Mouse (Mus musculus) lung, adult 2 months (tissue): ENCODE data around the gene Uck2. TPM values are rescaled to one million over a fixed set of nuclear protein-coding genes. Genes with fewer than 3 reads are reported as not detected.

Experiments used
- DNase-seq: peaks from one replicate; pipeline ENCODE4 v3.0.0; 2022
- H3K4me1 ChIP-seq: fragments of 200-500 bp; 2 replicates; pipeline ENCODE4 v1.6.1; 2011; ENCODE audit warnings: low read length; ENCODE audit not compliant: control insufficient read depth, insufficient read depth
- H3K4me3 ChIP-seq: fragments of 200-500 bp; replicated peaks from 2 replicates; pipeline ENCODE3; 2011; ENCODE audit warnings: low read depth, mild to moderate bottlenecking, control low read depth, low read length; ENCODE audit errors: extremely low read depth
- CTCF ChIP-seq: fragments of 200-500 bp; IDR thresholded peaks from 2 replicates; pipeline ENCODE4 v1.5.1; 2011; ENCODE audit warnings: mild to moderate bottlenecking, low read length, control low read depth; ENCODE audit not compliant: insufficient read depth
- POLR2A ChIP-seq: fragments of 200-500 bp; IDR thresholded peaks from 2 replicates; pipeline ENCODE4 v1.6.1; 2011; ENCODE audit warnings: low read depth, mild to moderate bottlenecking, control low read depth, low read length, borderline replicate concordance; ENCODE audit errors: extremely low read depth
- WGBS: fragments of 180-500 bp; shearing (Covaris S2); methylation state at CpG from one replicate; pipeline ENCODE4 v1.1.7; 2018; 5-methylcytosine and 5-hydroxymethylcytosine counted together
- polyA plus RNA-seq: library from polyadenylated mRNA; depleted of rRNA; stranded (reverse); fragments of >200 nt; gene quantifications from 2 replicates; pipeline ENCODE4 v1.2.3, GENCODE M21; 2012; rRNA removed

Gene Uck2
- polyA plus RNA-seq, 1 experiment = 17.4 TPM

- TF ChIP-seq CTCF (no peak), POLR2A (no peak)
- DNase-seq = no peak
- 49% methylated on average over 8 of the region's 8 CpGs for WGBS
- Histone ChIP-seq H3K4me1 (no peaks in the 10 kb centered on the region), H3K4me3 (no peak overlapping the region)
These were observed 79.9 kb downstream of the Uck2 start for GRCm38 (mm10) chr1:167205177-167205750.

GRCm38 (mm10) chr1:167204421-167204820 is 80.7 kb downstream of the Uck2 start:
- no peak overlapping the region for H3K4me3 ChIP-seq
- 28% methylated on average over 1 of the region's 1 CpGs for WGBS
- no peak for TF ChIP-seq POLR2A
- TF ChIP-seq CTCF = no peak

GRCm38 (mm10) chr1:167194766-167195165 is 90.4 kb downstream of the Uck2 start:
- DNase-seq = no peak
- no peak for TF ChIP-seq CTCF
- TF ChIP-seq POLR2A = no peak
- 62% methylated on average over 8 of the region's 8 CpGs for WGBS
- no peak overlapping the region for H3K4me3 ChIP-seq
- H3K4me1 ChIP-seq = no peaks in the 10 kb centered on the region

More at GRCm38 (mm10) chr1:167204421-167204820, 80.7 kb downstream of the Uck2 start:
- no peak for DNase-seq
- no peaks in the 10 kb centered on the region for H3K4me1 ChIP-seq

- WGBS = 29% methylated on average over 5 of the region's 5 CpGs
- DNase-seq = no peak
- Histone ChIP-seq H3K4me1 (no peaks in the 10 kb centered on the region), H3K4me3 (no peak overlapping the region)
- TF ChIP-seq CTCF (no peak), POLR2A (no peak)
These were observed 97.3 kb downstream of the Uck2 start for GRCm38 (mm10) chr1:167187791-167188190.

- H3K4me3 ChIP-seq = no peak overlapping the region
- TF ChIP-seq CTCF (no peak), POLR2A (no peak)
- no peaks in the 10 kb centered on the region for H3K4me1 ChIP-seq
- WGBS = 37% methylated on average over 9 of the region's 9 CpGs
- no peak for DNase-seq
These were observed 103.1 kb downstream of the Uck2 start for GRCm38 (mm10) chr1:167181919-167182616.

Other genes with a start within 250 kb of the Uck2 start
- gene Tmco1, start 23.1 kb upstream of the Uck2 start, polyA plus RNA-seq = 42.7 and 56.7 TPM in 2 replicates
- gene Aldh9a1, start 64.7 kb upstream of the Uck2 start, polyA plus RNA-seq = 21.7 and 27.8 TPM in 2 replicates
- gene Mgst3, start 108.5 kb upstream of the Uck2 start, polyA plus RNA-seq = 132 and 150 TPM in 2 replicates
- 0.66 and 0.80 TPM in 2 replicates for gene Lrrc52, start 181.5 kb upstream of the Uck2 start, polyA plus RNA-seq